Mouse (Mus musculus) liver, postnatal 0 days (tissue): ENCODE results near the gene Pip5kl1.

ENCODE experiments used
- CTCF ChIP-seq: sonication (generic); IDR thresholded peaks from 2 replicates; pipeline ENCODE4 v1.5.1; 2016; ENCODE audit warnings: antibody characterized with exemption, low read depth
- EP300 ChIP-seq: IDR thresholded peaks from 2 replicates; pipeline ENCODE4 v1.6.1; 2016; ENCODE audit warnings: antibody characterized with exemption, low read depth, mild to moderate bottlenecking

GRCm38 (mm10) chr2:32530479-32530878 is 44.1 kb upstream of the Pip5kl1 start:
- TF ChIP-seq CTCF (no peak), EP300 (no peak)
